Mouse (Mus musculus): Measurements from ENCODE around the gene Plekhn1. TPM values are rescaled to one million over a fixed set of nuclear protein-coding genes. Genes with fewer than 3 reads are reported as not detected.
A peak's percentile ranks its signal among the peaks of the same experiment; 100 is the strongest.

Plekhn1 gene
- polyA plus RNA-seq, 1 experiment from 2014 or later, result 22.3 TPM

DNA sequence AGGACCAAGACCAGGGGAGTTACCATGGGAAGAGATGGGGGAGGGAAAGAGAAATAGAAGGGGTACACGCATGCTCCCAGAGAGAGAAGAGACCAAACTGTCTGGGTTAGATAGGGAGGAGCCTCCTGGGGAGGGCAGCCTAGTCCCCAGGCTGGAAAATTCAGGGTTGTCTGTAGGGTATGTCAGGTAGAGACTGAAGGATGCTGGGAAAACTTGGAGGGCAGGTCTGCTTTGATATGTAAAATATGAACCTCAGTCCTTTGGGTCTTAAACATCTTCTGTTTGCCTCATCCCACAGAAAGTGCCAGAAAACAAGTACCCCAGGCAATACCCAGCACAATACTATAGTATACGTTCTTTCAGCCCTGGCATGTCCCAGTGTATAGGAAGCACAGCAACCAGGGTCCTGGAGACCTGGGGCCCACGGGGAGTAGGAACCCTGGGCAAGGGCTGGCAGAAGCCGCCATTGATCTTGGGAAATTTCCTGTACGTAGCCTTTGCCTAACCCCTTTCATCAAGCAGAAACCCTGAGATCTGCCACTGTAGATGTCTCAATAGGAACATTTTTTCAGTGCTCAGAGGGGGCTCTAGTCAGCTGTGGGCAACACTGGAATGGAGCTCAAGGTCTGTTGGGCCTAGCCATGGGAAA lies 46.4 kb downstream of the Plekhn1 start:
- Histone ChIP-seq H3K36me3 (ENCODE audit: insufficient read depth, low read length) (peaks cover 25% of the 10 kb centered on the region), H3K4me1 (ENCODE audit: insufficient read depth, low read length) (peaks cover 83% of the 10 kb centered on the region), H3K4me2 (replicated peaks; ENCODE audit: low read depth, low read length) (no peak overlapping the region), H3K9me3 (ENCODE audit: low read length) (no peaks in the 10 kb centered on the region), H3K27ac (ENCODE audit: low read length) (peak overlapping the region; percentile 84), H3K4me3 (ENCODE audit: low read length) (no peak overlapping the region), H3K27me3 (ENCODE audit: insufficient read depth, low read length) (no peaks in the 10 kb centered on the region), H3K9ac (replicated peaks; ENCODE audit: low read length) (no peak overlapping the region)
- 71% methylated on average over 5 of the region's 5 CpGs for WGBS
- no peak for ATAC-seq (ENCODE audit: low FRiP score, low TSS enrichment)

DNA sequence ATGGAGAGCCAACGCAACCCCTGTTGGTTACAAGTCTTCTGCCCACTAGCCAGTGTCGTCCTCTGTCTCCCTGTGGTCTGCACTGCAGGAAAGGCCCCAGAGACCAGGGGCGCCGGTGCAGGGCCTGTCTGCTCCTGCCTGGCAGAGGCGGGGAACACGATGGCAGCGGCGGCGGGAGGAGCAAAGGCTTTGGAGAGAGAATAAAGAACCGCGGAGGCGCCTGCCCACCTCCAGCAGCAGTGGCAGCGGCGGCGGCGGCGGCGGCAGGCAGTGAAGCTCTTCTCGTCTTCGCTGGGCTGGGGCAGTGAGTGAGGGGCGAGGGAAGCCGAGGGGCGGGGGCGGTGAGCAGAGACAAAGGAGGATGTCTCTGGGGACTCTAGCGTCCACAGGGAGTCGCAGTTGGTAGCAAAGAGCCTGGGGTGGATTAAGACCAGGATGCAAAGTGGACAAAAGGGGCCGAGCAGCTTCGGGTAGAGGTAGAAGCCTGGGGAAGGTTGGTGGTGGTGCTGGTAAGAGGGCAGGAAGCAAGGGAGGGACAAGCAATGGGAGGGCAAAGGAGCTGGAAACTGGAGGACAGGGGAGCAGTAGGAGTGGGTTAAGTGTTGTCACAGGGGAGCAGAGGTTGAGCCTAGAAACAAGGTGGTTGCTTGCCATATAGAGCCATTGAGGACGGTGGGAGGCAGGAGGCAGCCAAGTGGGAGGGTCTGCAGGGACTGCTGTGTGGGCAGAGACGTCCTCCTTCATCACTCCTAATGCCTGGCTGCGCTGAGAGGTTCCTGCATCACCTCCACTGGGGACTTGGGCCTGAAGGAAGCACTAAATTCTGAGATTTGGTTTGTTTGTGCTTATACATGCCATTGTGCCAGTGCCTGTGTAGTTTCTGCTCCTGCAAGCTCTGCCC lies 48.5 kb downstream of the Plekhn1 start:
- Histone ChIP-seq H3K27ac (ENCODE audit: low read length) (peak overlapping the region; percentile 36; the same call in 1 of the 2 replicates), H3K36me3 (ENCODE audit: insufficient read depth, low read length) (peaks cover 28% of the 10 kb centered on the region), H3K9me3 (ENCODE audit: low read length) (no peaks in the 10 kb centered on the region), H3K4me3 (ENCODE audit: low read length) (peak overlapping the region; percentile 32), H3K9ac (replicated peaks; ENCODE audit: low read length) (peak overlapping the region; percentile 57), H3K4me2 (replicated peaks; ENCODE audit: low read depth, low read length) (peak overlapping the region; percentile 44), H3K27me3 (ENCODE audit: insufficient read depth, low read length) (no peaks in the 10 kb centered on the region), H3K4me1 (ENCODE audit: insufficient read depth, low read length) (peaks cover 62% of the 10 kb centered on the region)
- no peak for ATAC-seq (ENCODE audit: low FRiP score, low TSS enrichment)
- WGBS, result 20% methylated on average over 31 of the region's 31 CpGs

DNA sequence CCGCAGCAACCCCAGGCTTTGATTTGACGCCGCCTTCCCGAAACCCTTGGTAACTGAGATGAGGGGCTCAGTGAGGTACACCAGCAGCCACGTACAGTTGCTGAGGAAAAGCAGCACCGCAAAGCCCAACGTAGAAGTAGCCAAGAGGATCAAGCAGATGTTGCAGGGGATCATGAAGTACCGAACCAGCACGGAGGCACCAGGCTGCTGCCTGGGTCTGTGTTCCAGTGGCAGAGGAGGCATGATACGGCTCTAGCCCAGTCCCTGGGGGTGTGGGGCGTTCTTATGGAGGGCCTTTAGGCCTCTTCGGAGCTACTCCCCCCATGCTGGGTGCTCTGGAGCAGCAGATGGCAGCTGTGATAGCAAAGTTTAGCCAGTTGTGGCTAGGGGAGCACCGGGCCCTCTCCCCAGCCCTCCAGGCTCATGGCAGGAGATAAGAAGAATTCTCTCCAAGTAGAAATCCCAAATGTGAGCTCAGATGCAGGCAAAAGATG lies 49.2 kb downstream of the Plekhn1 start:
- Histone ChIP-seq H3K4me2 (replicated peaks; ENCODE audit: low read depth, low read length) (peak overlapping the region; percentile 44), H3K4me1 (ENCODE audit: insufficient read depth, low read length) (peaks cover 55% of the 10 kb centered on the region), H3K27ac (ENCODE audit: low read length) (peak overlapping the region; percentile 36; the same call in 1 of the 2 replicates), H3K9ac (replicated peaks; ENCODE audit: low read length) (peak overlapping the region; percentile 57), H3K27me3 (ENCODE audit: insufficient read depth, low read length) (no peaks in the 10 kb centered on the region), H3K36me3 (ENCODE audit: insufficient read depth, low read length) (peaks cover 23% of the 10 kb centered on the region), H3K9me3 (ENCODE audit: low read length) (no peaks in the 10 kb centered on the region), H3K4me3 (ENCODE audit: low read length) (peak overlapping the region; percentile 32)
- no peak for ATAC-seq (ENCODE audit: low FRiP score, low TSS enrichment)
- WGBS, result 77% methylated on average over 13 of the region's 13 CpGs

DNA sequence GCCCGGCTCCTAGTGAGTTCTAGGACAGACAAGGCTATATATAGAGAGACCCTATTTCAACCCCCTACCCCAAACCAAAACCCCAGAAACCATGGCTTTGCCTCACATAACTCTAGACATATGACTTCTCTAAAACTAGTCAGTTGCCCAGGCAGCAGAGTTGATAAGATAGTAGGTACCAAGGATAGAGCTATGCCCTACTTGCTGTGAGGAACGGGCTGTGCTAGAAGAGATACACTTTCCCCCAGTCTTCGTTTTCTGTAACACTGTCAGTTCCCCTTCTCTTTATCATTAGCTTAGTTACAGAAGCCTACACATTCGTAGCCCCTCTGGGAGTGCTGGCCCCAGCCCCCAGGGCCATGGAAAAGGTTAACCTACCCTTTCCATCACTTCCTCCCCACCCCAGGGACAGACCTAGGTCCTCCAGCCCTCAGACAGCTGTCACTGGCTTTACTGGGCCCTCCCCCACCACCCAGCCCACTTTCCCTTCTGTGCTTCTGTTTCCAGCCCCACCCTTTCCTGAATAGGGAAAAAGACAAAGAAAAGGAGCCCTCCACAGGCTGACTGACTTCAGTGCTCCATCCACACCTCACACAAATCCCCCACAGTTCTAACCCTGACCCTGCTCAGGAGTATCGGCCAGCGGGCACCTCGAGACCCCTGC lies 50.2 kb downstream of the Plekhn1 start:
- Histone ChIP-seq H3K9ac (replicated peaks; ENCODE audit: low read length) (no peak overlapping the region), H3K27ac (ENCODE audit: low read length) (no peak overlapping the region), H3K27me3 (ENCODE audit: insufficient read depth, low read length) (no peaks in the 10 kb centered on the region), H3K4me3 (ENCODE audit: low read length) (no peak overlapping the region), H3K4me2 (replicated peaks; ENCODE audit: low read depth, low read length) (no peak overlapping the region), H3K9me3 (ENCODE audit: low read length) (no peaks in the 10 kb centered on the region), H3K36me3 (ENCODE audit: insufficient read depth, low read length) (peaks cover 20% of the 10 kb centered on the region), H3K4me1 (ENCODE audit: insufficient read depth, low read length) (peaks cover 44% of the 10 kb centered on the region)
- WGBS, result 66% methylated on average over 7 of the region's 7 CpGs
- no peak for ATAC-seq (ENCODE audit: low FRiP score, low TSS enrichment)

DNA sequence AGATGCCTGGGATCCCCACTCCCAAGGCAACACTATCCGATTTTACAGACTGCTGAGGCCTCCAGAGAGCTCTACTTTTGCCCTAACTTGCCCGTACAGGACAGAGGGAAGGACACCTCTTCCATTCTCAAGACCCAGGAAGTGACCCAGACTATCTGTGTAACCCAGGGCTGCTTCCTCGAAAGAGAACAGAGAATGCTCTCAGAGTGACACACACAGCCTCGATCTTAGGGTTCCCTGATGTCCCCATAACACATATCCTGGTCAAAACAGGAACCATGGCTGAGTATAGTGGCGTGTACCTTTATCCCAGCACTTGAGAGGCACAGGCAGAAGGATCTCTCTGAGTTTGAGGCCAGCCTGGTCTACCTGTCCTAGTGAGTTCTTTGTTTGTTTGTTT lies 50.9 kb downstream of the Plekhn1 start:
- H3K4me3 ChIP-seq (ENCODE audit: low read length), result no peak overlapping the region
- no peaks in the 10 kb centered on the region for H3K27me3 ChIP-seq (ENCODE audit: insufficient read depth, low read length)
- no peak for ATAC-seq (ENCODE audit: low FRiP score, low TSS enrichment)
- H3K4me1 ChIP-seq (ENCODE audit: insufficient read depth, low read length), result peaks cover 38% of the 10 kb centered on the region
- no peak overlapping the region for H3K27ac ChIP-seq (ENCODE audit: low read length)
- no peaks in the 10 kb centered on the region for H3K9me3 ChIP-seq (ENCODE audit: low read length)
- H3K36me3 ChIP-seq (ENCODE audit: insufficient read depth, low read length), result peaks cover 25% of the 10 kb centered on the region
- H3K4me2 ChIP-seq (replicated peaks; ENCODE audit: low read depth, low read length), result no peak overlapping the region
- WGBS, result 89% methylated on average over 5 of the region's 5 CpGs
- H3K9ac ChIP-seq (replicated peaks; ENCODE audit: low read length), result no peak overlapping the region

DNA sequence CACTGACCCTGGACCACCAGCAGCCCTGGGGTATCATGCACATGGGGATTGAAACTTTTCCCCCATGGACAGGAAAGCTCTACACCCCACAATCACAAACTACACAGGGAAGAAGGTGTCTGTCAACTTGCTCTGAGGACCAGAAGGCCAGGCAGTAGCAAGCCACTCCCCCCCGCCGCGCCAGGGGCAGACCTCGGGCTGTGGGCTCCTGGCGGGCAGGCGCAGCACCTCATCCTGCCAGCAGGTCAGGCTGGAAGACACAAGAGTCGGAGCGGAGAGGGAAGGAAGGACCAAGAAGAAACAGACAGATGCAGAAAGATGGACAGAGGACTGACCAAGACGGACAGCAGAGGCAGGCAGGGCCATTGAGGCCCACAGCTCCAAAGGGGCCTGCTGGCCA lies 57.0 kb downstream of the Plekhn1 start:
- peaks cover 74% of the 10 kb centered on the region for H3K36me3 ChIP-seq (ENCODE audit: insufficient read depth, low read length)
- no peak overlapping the region for H3K27ac ChIP-seq (ENCODE audit: low read length)
- H3K4me2 ChIP-seq (replicated peaks; ENCODE audit: low read depth, low read length), result no peak overlapping the region
- H3K4me1 ChIP-seq (ENCODE audit: insufficient read depth, low read length), result no peaks in the 10 kb centered on the region
- WGBS, result 90% methylated on average over 9 of the region's 9 CpGs
- H3K4me3 ChIP-seq (ENCODE audit: low read length), result no peak overlapping the region
- ATAC-seq (ENCODE audit: low FRiP score, low TSS enrichment), result no peak
- H3K27me3 ChIP-seq (ENCODE audit: insufficient read depth, low read length), result no peaks in the 10 kb centered on the region
- no peaks in the 10 kb centered on the region for H3K9me3 ChIP-seq (ENCODE audit: low read length)
- no peak overlapping the region for H3K9ac ChIP-seq (replicated peaks; ENCODE audit: low read length)

DNA sequence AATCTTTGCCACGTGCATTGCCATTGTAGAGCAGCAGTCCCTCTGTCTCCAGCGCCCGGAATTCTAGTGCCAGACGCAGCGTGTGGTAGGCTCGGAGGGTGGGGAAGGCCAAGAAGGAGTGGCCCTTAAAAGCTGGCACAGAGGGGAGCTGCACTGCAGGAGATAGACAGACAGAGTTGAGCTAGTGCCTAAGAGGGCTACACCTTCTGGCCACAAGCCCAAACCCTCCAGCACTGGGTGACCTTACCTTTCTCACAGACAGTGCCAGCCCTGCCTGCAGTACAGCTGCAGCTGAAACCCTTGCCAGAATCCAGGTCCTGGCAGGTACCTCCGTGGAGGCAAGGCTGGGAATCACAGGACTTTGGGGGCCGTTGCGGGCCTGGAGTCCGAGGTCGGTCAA lies 62.8 kb downstream of the Plekhn1 start:
- Histone ChIP-seq H3K4me1 (ENCODE audit: insufficient read depth, low read length) (no peaks in the 10 kb centered on the region), H3K9me3 (ENCODE audit: low read length) (no peaks in the 10 kb centered on the region), H3K27ac (ENCODE audit: low read length) (no peak overlapping the region), H3K36me3 (ENCODE audit: insufficient read depth, low read length) (peaks cover 100% of the 10 kb centered on the region), H3K4me3 (ENCODE audit: low read length) (no peak overlapping the region), H3K9ac (replicated peaks; ENCODE audit: low read length) (no peak overlapping the region), H3K27me3 (ENCODE audit: insufficient read depth, low read length) (no peaks in the 10 kb centered on the region), H3K4me2 (replicated peaks; ENCODE audit: low read depth, low read length) (no peak overlapping the region)
- 97% methylated on average over 11 of the region's 11 CpGs for WGBS
- ATAC-seq (ENCODE audit: low FRiP score, low TSS enrichment), result no peak

Small RNAs within 50 kb of the gene (microRNA-seq; reads per million reads assigned to microRNA genes)
- 1.1 reads per million for gene Mir7658

Other genes starting within 250 kb of the Plekhn1 start
- 18.0 and 18.7 TPM in 2 replicates for gene B3galt6, start 242.2 kb downstream of the Plekhn1 start, polyA plus RNA-seq (2015; fragmentation: Nextera tagmentation; extraction: Ambion mirVana)
- gene Sdf4, start 242.0 kb downstream of the Plekhn1 start, polyA plus RNA-seq (2015; fragmentation: Nextera tagmentation; extraction: Ambion mirVana), result 173 and 182 TPM in 2 replicates
- 0.90 and 1.2 TPM in 2 replicates for gene Tnfrsf4, start 221.0 kb downstream of the Plekhn1 start, polyA plus RNA-seq (2015; fragmentation: Nextera tagmentation; extraction: Ambion mirVana)
- 1.3 and 2.5 TPM in 2 replicates for gene Tnfrsf18, start 208.7 kb downstream of the Plekhn1 start, polyA plus RNA-seq (2015; fragmentation: Nextera tagmentation; extraction: Ambion mirVana)
- 7.4 and 10.1 TPM in 2 replicates for gene Ttll10, start 175.4 kb downstream of the Plekhn1 start, polyA plus RNA-seq (2015; fragmentation: Nextera tagmentation; extraction: Ambion mirVana)
- 48.3 and 48.7 TPM in 2 replicates for gene 9430015G10Rik, start 124.9 kb downstream of the Plekhn1 start, polyA plus RNA-seq (2015; fragmentation: Nextera tagmentation; extraction: Ambion mirVana)
- 0.19 and 0.32 TPM in 2 replicates for gene Rnf223, start 104.3 kb downstream of the Plekhn1 start, polyA plus RNA-seq (2015; fragmentation: Nextera tagmentation; extraction: Ambion mirVana)
- gene Agrn, start 37.4 kb downstream of the Plekhn1 start, polyA plus RNA-seq (2015; fragmentation: Nextera tagmentation; extraction: Ambion mirVana), result 109 and 111 TPM in 2 replicates
- 2.2 and 2.8 TPM in 2 replicates for gene Isg15, start 34.0 kb downstream of the Plekhn1 start, polyA plus RNA-seq (2015; fragmentation: Nextera tagmentation; extraction: Ambion mirVana)
- 8.1 and 8.7 TPM in 2 replicates for gene AW011738, start 31.6 kb downstream of the Plekhn1 start, polyA plus RNA-seq (2015; fragmentation: Nextera tagmentation; extraction: Ambion mirVana)
- gene Perm1, start 19.0 kb downstream of the Plekhn1 start, polyA plus RNA-seq (2015; fragmentation: Nextera tagmentation; extraction: Ambion mirVana), result 0.70 and 0.90 TPM in 2 replicates
- 70.2 and 81.1 TPM in 2 replicates for gene Noc2l, start 1.2 kb upstream of the Plekhn1 start, polyA plus RNA-seq (2015; fragmentation: Nextera tagmentation; extraction: Ambion mirVana)
- 0.39 and 0.69 TPM in 2 replicates for gene Samd11, start 20.8 kb upstream of the Plekhn1 start, polyA plus RNA-seq (2015; fragmentation: Nextera tagmentation; extraction: Ambion mirVana)
- gene Vmn2r-ps159, start 96.2 kb upstream of the Plekhn1 start, polyA plus RNA-seq (2015; fragmentation: Nextera tagmentation; extraction: Ambion mirVana), result not detected in 2 replicates